Mouse (Mus musculus) midbrain, embryonic 16.5 days (tissue): ENCODE measurements around the gene Plac8. TPM values are rescaled to one million over a fixed set of nuclear protein-coding genes. Genes with fewer than 3 reads are reported as not detected.

Experiments
- ATAC-seq: fragments of 200-750 bp; cut with Nextera tagmentation; 2 replicates; pipeline ENCODE4 v1.8.0; 2017; ENCODE audit warnings: moderate TSS enrichment
- H3K27ac ChIP-seq: fragments of 300-500 bp; sonication (generic); 2 replicates; pipeline ENCODE4 v1.5.1; 2014; ENCODE audit warnings: mild to moderate bottlenecking, low read length, mixed read lengths
- H3K27me3 ChIP-seq: fragments of 300-500 bp; sonication (generic); 2 replicates; pipeline ENCODE4 v1.6.1; 2014; ENCODE audit warnings: low read depth, low read length, mixed read lengths; ENCODE audit not compliant: control insufficient read depth, insufficient read depth
- H3K36me3 ChIP-seq: fragments of 300-500 bp; sonication (generic); 2 replicates; pipeline ENCODE4 v1.6.1; 2014; ENCODE audit warnings: mild to moderate bottlenecking, low read length, moderate library complexity, mixed read lengths; ENCODE audit not compliant: control insufficient read depth, insufficient read depth
- H3K4me1 ChIP-seq: fragments of 300-500 bp; sonication (generic); 2 replicates; pipeline ENCODE4 v1.6.1; 2014; ENCODE audit warnings: mild to moderate bottlenecking, low read length, mixed read lengths; ENCODE audit not compliant: control insufficient read depth, insufficient read depth
- H3K4me2 ChIP-seq: fragments of 300-500 bp; sonication (generic); 2 replicates; pipeline ENCODE4 v1.6.1; 2014; ENCODE audit warnings: mild to moderate bottlenecking, low read length, mixed read lengths
- H3K4me3 ChIP-seq: fragments of 300-500 bp; sonication (generic); 2 replicates; pipeline ENCODE4 v1.5.1; 2014; ENCODE audit warnings: low read depth, mild to moderate bottlenecking, low read length, moderate library complexity, mixed read lengths
- H3K9ac ChIP-seq: fragments of 300-500 bp; sonication (generic); 2 replicates; pipeline ENCODE4 v1.6.1; 2014; ENCODE audit warnings: low read depth, low read length, mixed read lengths
- H3K9me3 ChIP-seq: fragments of 300-500 bp; sonication (generic); replicated peaks from 2 replicates; pipeline ENCODE4 v1.6.1; 2014; ENCODE audit warnings: mild to moderate bottlenecking, low read length, mixed read lengths; ENCODE audit not compliant: control insufficient read depth, poor library complexity, severe bottlenecking
- WGBS: fragments of 180-500 bp; shearing (Covaris S2); extraction: QIAGEN DNeasy Blood & Tissue Kit; methylation state at CpG from one replicate; pipeline ENCODE4 v1.1.7; 2014; 5-methylcytosine and 5-hydroxymethylcytosine counted together
- polyA plus RNA-seq: library from polyadenylated mRNA; unstranded; fragments of >200 nt; fragmentation: Nextera tagmentation; extraction: Ambion mirVana; gene quantifications from 2 replicates; pipeline ENCODE4 v1.2.1, GENCODE M21; 2015

Plac8 gene
- polyA plus RNA-seq: 0.50 and 0.51 TPM in 2 replicates

- Histone ChIP-seq H3K4me1 (no peaks in the 10 kb centered on the region), H3K4me3 (no peak within 1 kb of the TSS), H3K4me2 (no peak within 1 kb of the TSS), H3K9me3 (no peaks in the 10 kb centered on the region), H3K27me3 (no peaks in the 10 kb centered on the region), H3K27ac (no peak within 1 kb of the TSS), H3K9ac (no peak within 1 kb of the TSS), H3K36me3 (no peaks in the 10 kb centered on the region)
- 39% methylated on average over 7 of the region's 7 CpGs for WGBS
- ATAC-seq: no peak
Measured at GRCm38 (mm10) chr5:100572069-100572468, at the start of gene Plac8. Gene Plac8, minus strand, starts transcription at chr5:100572245.

- Histone ChIP-seq H3K36me3 (no peaks in the 10 kb centered on the region), H3K9ac (no peak overlapping the region), H3K4me3 (no peak overlapping the region), H3K27ac (no peak overlapping the region), H3K4me2 (no peak overlapping the region), H3K4me1 (no peaks in the 10 kb centered on the region), H3K9me3 (no peaks in the 10 kb centered on the region), H3K27me3 (no peaks in the 10 kb centered on the region)
- WGBS: 46% methylated on average over 9 of the region's 9 CpGs
- no peak for ATAC-seq
Measured at GRCm38 (mm10) chr5:100620952-100621351, 48.9 kb upstream of the Plac8 start.

- Histone ChIP-seq H3K27ac (no peak overlapping the region), H3K4me1 (no peaks in the 10 kb centered on the region), H3K4me3 (no peak overlapping the region), H3K27me3 (no peaks in the 10 kb centered on the region), H3K4me2 (no peak overlapping the region), H3K9ac (no peak overlapping the region), H3K36me3 (no peaks in the 10 kb centered on the region), H3K9me3 (no peaks in the 10 kb centered on the region)
- ATAC-seq: no peak
- WGBS: 90% methylated on average over 15 of the region's 15 CpGs
Measured at GRCm38 (mm10) chr5:100619586-100620275, 47.7 kb upstream of the Plac8 start.

GRCm38 (mm10) chr5:100613896-100614768 lies 42.1 kb upstream of the Plac8 start:
- Histone ChIP-seq H3K4me3 (no peak overlapping the region), H3K27me3 (no peaks in the 10 kb centered on the region), H3K4me1 (no peaks in the 10 kb centered on the region), H3K27ac (no peak overlapping the region), H3K9ac (no peak overlapping the region), H3K4me2 (no peak overlapping the region), H3K9me3 (no peaks in the 10 kb centered on the region), H3K36me3 (no peaks in the 10 kb centered on the region)
- no peak for ATAC-seq
- WGBS: 86% methylated on average over 17 of the region's 17 CpGs

- H3K9ac ChIP-seq: no peak overlapping the region
- no peaks in the 10 kb centered on the region for H3K4me1 ChIP-seq
- 92% methylated on average over 9 of the region's 9 CpGs for WGBS
- H3K4me3 ChIP-seq: no peak overlapping the region
- H3K4me2 ChIP-seq: no peak overlapping the region
- no peaks in the 10 kb centered on the region for H3K27me3 ChIP-seq
- H3K9me3 ChIP-seq: no peaks in the 10 kb centered on the region
- H3K27ac ChIP-seq: no peak overlapping the region
- no peaks in the 10 kb centered on the region for H3K36me3 ChIP-seq
- no peak for ATAC-seq
Measured at GRCm38 (mm10) chr5:100607868-100608267, 35.8 kb upstream of the Plac8 start.

- no peaks in the 10 kb centered on the region for H3K4me1 ChIP-seq
- H3K27ac ChIP-seq: no peak overlapping the region
- H3K9ac ChIP-seq: no peak overlapping the region
- no peaks in the 10 kb centered on the region for H3K27me3 ChIP-seq
- no peak overlapping the region for H3K4me2 ChIP-seq
- H3K9me3 ChIP-seq: no peaks in the 10 kb centered on the region
- WGBS: 75% methylated on average over 4 of the region's 4 CpGs
- no peaks in the 10 kb centered on the region for H3K36me3 ChIP-seq
- no peak overlapping the region for H3K4me3 ChIP-seq
- ATAC-seq: no peak
Measured at GRCm38 (mm10) chr5:100607090-100607762, 35.2 kb upstream of the Plac8 start.

GRCm38 (mm10) chr5:100605828-100606229 lies 33.8 kb upstream of the Plac8 start:
- Histone ChIP-seq H3K27ac (no peak overlapping the region), H3K36me3 (no peaks in the 10 kb centered on the region), H3K9ac (no peak overlapping the region), H3K27me3 (no peaks in the 10 kb centered on the region), H3K4me3 (no peak overlapping the region), H3K4me1 (no peaks in the 10 kb centered on the region), H3K9me3 (no peaks in the 10 kb centered on the region), H3K4me2 (no peak overlapping the region)
- WGBS: 65% methylated on average over 9 of the region's 9 CpGs
- ATAC-seq: no peak

GRCm38 (mm10) chr5:100604061-100604460 lies 32.0 kb upstream of the Plac8 start:
- no peak for ATAC-seq
- H3K27me3 ChIP-seq: no peaks in the 10 kb centered on the region
- no peak overlapping the region for H3K4me3 ChIP-seq
- 82% methylated on average over 4 of the region's 4 CpGs for WGBS
- no peaks in the 10 kb centered on the region for H3K4me1 ChIP-seq
- no peaks in the 10 kb centered on the region for H3K9me3 ChIP-seq
- H3K27ac ChIP-seq: no peak overlapping the region
- no peak overlapping the region for H3K9ac ChIP-seq
- H3K36me3 ChIP-seq: no peaks in the 10 kb centered on the region
- no peak overlapping the region for H3K4me2 ChIP-seq

GRCm38 (mm10) chr5:100601864-100602263 lies 29.8 kb upstream of the Plac8 start:
- H3K27ac ChIP-seq: no peak overlapping the region
- no peak overlapping the region for H3K9ac ChIP-seq
- no peaks in the 10 kb centered on the region for H3K27me3 ChIP-seq
- H3K4me2 ChIP-seq: no peak overlapping the region
- no peak overlapping the region for H3K4me3 ChIP-seq
- WGBS: 95% methylated on average over 2 of the region's 2 CpGs
- no peak for ATAC-seq
- H3K9me3 ChIP-seq: no peaks in the 10 kb centered on the region
- no peaks in the 10 kb centered on the region for H3K4me1 ChIP-seq
- H3K36me3 ChIP-seq: no peaks in the 10 kb centered on the region
